Mouse (Mus musculus) midbrain, embryonic 13.5 days (tissue): ENCODE measurements around the gene Tsc22d4. TPM values are rescaled to one million over a fixed set of nuclear protein-coding genes. Genes with fewer than 3 reads are reported as not detected.

Experiments
- ATAC-seq: fragments of 200-750 bp; cut with Nextera tagmentation; 2 replicates; pipeline ENCODE4 v1.8.0; 2017; ENCODE audit warnings: mild to moderate bottlenecking, moderate TSS enrichment, moderate library complexity
- H3K27ac ChIP-seq: fragments of 300-500 bp; sonication (generic); 2 replicates; pipeline ENCODE4 v1.5.1; 2015; ENCODE audit warnings: inconsistent platforms, mild to moderate bottlenecking, moderate library complexity
- H3K27me3 ChIP-seq: fragments of 300-500 bp; sonication (generic); 2 replicates; pipeline ENCODE4 v1.6.1; 2015; ENCODE audit warnings: mild to moderate bottlenecking, inconsistent platforms
- H3K36me3 ChIP-seq: fragments of 300-500 bp; sonication (generic); 2 replicates; pipeline ENCODE4 v1.6.1; 2015; ENCODE audit warnings: mild to moderate bottlenecking, inconsistent platforms
- H3K4me1 ChIP-seq: fragments of 300-500 bp; sonication (generic); replicated peaks from 2 replicates; pipeline ENCODE4 v1.6.1; 2015; ENCODE audit warnings: inconsistent platforms
- H3K4me2 ChIP-seq: fragments of 300-500 bp; sonication (generic); replicated peaks from 2 replicates; pipeline ENCODE4 v1.6.1; 2015; ENCODE audit warnings: moderate library complexity, mild to moderate bottlenecking, inconsistent platforms
- H3K4me3 ChIP-seq: fragments of 300-500 bp; sonication (generic); replicated peaks from 2 replicates; pipeline ENCODE4 v1.5.1; 2015; ENCODE audit warnings: mild to moderate bottlenecking, inconsistent platforms
- H3K9ac ChIP-seq: fragments of 300-500 bp; sonication (generic); replicated peaks from 2 replicates; pipeline ENCODE4 v1.6.1; 2015; ENCODE audit warnings: mild to moderate bottlenecking, inconsistent platforms
- H3K9me3 ChIP-seq: fragments of 300-500 bp; sonication (generic); 2 replicates; pipeline ENCODE4 v1.6.1; 2016; ENCODE audit warnings: mild to moderate bottlenecking, inconsistent platforms
- WGBS: fragments of 180-500 bp; shearing (Covaris S2); methylation state at CpG from one replicate; pipeline ENCODE4 v1.1.7; 2015; 5-methylcytosine and 5-hydroxymethylcytosine counted together
- polyA plus RNA-seq: library from polyadenylated mRNA; unstranded; fragments of >200 nt; fragmentation: Nextera tagmentation; extraction: Ambion mirVana; gene quantifications from 2 replicates; pipeline ENCODE4 v1.2.1, GENCODE M21; 2015

Tsc22d4 gene
- polyA plus RNA-seq, 1 experiment from 2014 or later, result 54.0 TPM

DNA sequence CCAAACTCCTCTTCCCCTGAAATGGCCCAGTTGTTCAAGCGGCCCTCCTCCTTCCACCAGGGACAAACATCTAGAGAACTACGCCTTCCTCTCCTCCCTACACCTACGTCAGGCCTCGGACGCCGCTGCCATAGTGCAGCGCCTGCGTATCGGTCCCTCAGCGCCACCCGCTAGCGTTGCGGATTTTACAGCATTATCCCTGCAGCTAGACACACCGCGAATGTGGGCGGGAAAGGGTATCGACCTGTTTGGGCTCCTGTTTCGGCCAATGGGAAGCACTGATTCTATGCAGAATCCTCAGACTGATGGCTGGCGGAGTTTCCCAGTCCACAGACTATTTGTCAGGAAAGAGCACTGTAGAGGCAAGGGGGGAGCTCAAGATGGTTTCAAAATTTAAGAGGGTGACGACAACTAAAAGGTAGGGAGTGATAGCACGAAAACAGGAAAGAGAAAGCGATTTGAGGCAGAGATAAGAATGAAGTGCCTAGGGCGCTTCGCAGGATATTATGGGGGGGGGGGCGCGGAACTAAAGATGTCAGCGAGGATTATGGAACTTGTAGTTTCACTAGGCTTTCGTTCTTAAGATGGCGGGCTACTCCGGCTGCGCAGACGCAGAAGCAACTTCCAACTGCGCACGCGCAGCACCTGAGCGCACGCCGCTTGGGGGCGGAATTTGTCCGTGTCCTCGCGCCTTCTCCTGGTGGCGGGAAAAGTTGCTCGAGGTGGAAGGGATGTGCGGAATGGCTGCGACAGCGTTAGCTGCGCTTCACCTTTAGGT is 41.8 kb downstream of the Tsc22d4 start, which contains the start of the genes Mepce and Zcwpw1:
Gene Mepce (minus strand): TSS at position 505 of the 778 bp plus-strand sequence.
Gene Zcwpw1 (plus strand): TSS at position 648 of the 778 bp plus-strand sequence.
- under 1% methylated on average over 48 of the region's 48 CpGs for WGBS
- Histone ChIP-seq H3K4me2 (peak within 1 kb of the TSS; percentile 98), H3K27me3 (peaks cover 12% of the 10 kb centered on the region), H3K9ac (peak within 1 kb of the TSS; percentile 98), H3K4me3 (peak within 1 kb of the TSS; percentile 84), H3K36me3 (peaks cover 25% of the 10 kb centered on the region), H3K4me1 (peaks cover 36% of the 10 kb centered on the region), H3K9me3 (no peaks in the 10 kb centered on the region), H3K27ac (peak within 1 kb of the TSS; percentile 98)
- ATAC-seq, result peak; percentile 76

DNA sequence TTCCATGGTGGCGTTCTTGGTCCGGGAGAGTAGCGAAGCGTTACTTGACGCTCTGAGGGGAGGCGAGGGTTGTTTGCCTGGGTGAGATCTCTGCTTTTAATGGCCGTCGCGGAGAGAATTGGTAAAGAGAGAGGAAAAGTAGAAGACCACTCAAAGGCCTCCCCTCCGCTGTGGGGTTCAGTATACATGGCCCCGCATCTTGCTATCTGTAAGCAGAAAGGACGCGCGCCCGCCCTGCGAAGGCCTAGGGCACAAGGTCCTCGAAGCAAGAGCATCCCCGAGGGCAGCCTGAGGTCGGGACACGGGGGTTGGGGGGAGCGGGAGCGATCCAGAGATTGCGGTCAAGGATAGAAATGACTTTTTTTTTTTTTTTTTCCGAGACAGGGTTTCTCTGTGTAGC is 42.6 kb downstream of the Tsc22d4 start:
- Histone ChIP-seq H3K27ac (no peak overlapping the region), H3K4me2 (peak overlapping the region; percentile 98), H3K27me3 (peaks cover 12% of the 10 kb centered on the region), H3K9ac (no peak overlapping the region), H3K36me3 (peaks cover 16% of the 10 kb centered on the region), H3K4me1 (peaks cover 28% of the 10 kb centered on the region), H3K9me3 (no peaks in the 10 kb centered on the region), H3K4me3 (peak overlapping the region; percentile 84)
- no peak for ATAC-seq
- WGBS, result 75% methylated on average over 24 of the region's 24 CpGs

DNA sequence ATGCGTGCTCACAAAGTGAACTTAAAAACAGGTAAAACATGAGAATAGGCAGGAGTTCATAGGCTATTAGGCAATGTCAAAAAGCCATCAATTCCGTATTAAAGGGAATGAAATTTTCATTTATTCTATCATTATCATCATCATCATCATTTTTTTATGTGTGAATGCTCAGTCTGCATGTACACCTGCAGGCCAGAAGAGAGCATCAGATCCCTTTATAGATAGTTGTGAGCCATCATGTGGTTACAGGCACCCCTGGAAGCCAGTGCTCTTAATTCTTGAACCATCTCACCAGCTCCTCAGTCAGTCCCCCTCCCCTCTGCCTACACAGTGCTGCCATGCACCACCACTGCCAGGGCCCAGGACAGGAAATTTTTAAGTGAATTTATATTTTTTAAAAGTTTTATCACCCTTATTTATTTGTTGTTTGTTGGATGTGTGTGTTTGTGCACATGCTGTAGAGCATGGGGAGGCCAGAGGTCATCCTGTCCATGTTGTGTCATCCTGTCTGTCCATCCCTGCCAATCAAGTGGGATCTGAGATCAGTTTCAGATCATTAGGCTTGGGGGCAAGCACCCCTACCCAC is 43.5 kb downstream of the Tsc22d4 start:
- H3K4me1 ChIP-seq, result peaks cover 20% of the 10 kb centered on the region
- ATAC-seq, result no peak
- no peak overlapping the region for H3K4me2 ChIP-seq
- H3K4me3 ChIP-seq, result no peak overlapping the region
- no peak overlapping the region for H3K27ac ChIP-seq
- peaks cover 12% of the 10 kb centered on the region for H3K27me3 ChIP-seq
- WGBS, result 94% methylated on average over 2 of the region's 2 CpGs
- peaks cover 8% of the 10 kb centered on the region for H3K36me3 ChIP-seq
- no peak overlapping the region for H3K9ac ChIP-seq
- H3K9me3 ChIP-seq, result no peaks in the 10 kb centered on the region

DNA sequence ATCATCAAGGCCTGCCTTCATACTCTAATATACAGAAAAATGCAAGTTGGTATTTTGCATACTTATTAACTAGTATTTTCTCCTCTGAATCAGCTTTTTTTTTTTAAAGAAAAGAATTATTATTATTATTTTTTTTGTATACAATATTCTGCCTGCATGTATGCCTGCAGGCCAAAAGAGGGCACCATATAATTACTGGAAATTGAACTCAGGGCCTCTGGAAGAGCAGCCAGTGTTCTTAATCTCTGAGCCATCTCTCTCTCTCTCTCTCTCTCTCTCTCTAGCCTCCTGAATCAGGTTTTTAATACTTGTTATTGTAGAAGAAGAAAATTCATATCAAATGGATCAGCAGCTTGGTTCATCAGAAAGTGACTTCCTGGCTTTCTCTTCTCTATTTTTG is 46.0 kb downstream of the Tsc22d4 start:
- H3K4me3 ChIP-seq, result no peak overlapping the region
- H3K4me1 ChIP-seq, result peaks cover 6% of the 10 kb centered on the region; the same call in 1 of the 2 replicates
- H3K9ac ChIP-seq, result no peak overlapping the region
- no peak overlapping the region for H3K27ac ChIP-seq
- no peak overlapping the region for H3K4me2 ChIP-seq
- H3K9me3 ChIP-seq, result no peaks in the 10 kb centered on the region
- ATAC-seq, result no peak
- peaks cover 12% of the 10 kb centered on the region for H3K27me3 ChIP-seq
- no peaks in the 10 kb centered on the region for H3K36me3 ChIP-seq

DNA sequence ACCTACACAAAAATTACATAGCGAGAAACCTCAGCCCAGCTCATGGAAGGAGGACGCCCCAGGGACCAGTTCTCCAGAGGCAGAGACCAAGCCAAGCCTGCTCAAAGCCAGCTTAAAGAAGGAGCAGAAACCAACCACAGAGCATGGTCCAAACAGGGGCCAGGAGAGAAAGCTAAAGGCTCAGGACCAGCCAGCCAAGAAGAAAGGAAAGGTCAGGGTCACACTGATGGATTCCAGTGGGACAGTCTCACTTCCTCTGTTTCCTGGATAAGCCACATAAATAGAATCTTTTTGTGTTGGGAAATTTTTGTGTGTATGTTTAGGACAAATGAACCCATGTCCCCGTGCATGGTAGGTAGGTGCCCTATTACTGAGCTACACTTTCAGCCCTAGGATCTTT is 51.1 kb downstream of the Tsc22d4 start:
- Histone ChIP-seq H3K27ac (no peak overlapping the region), H3K27me3 (no peaks in the 10 kb centered on the region), H3K4me3 (no peak overlapping the region), H3K4me1 (no peaks in the 10 kb centered on the region), H3K4me2 (no peak overlapping the region), H3K36me3 (no peaks in the 10 kb centered on the region), H3K9me3 (no peaks in the 10 kb centered on the region), H3K9ac (no peak overlapping the region)
- no peak for ATAC-seq
- WGBS, result 79% methylated on average over 3 of the region's 3 CpGs

DNA sequence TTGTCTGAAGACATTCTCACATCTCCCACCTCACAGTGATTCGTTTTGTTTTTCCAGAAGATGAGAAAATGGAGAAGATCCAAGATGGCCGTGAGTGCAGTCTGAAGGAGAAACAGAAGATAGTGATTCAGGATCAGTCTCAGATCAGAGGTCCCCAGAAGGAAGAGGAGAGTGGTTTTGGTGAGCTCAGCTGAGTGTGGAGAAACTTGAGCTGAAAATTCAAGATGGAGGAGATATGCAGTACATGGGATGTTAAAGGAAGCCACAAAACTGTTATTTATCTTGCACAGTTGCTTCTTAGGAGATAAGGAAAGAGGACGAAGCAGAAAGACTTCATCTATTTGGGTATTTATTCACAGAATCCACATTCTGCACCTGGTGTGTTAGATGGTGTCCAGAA is 55.4 kb downstream of the Tsc22d4 start:
- H3K4me3 ChIP-seq, result no peak overlapping the region
- no peak overlapping the region for H3K4me2 ChIP-seq
- no peaks in the 10 kb centered on the region for H3K27me3 ChIP-seq
- no peaks in the 10 kb centered on the region for H3K4me1 ChIP-seq
- no peak overlapping the region for H3K27ac ChIP-seq
- no peak for ATAC-seq
- no peaks in the 10 kb centered on the region for H3K9me3 ChIP-seq
- no peaks in the 10 kb centered on the region for H3K36me3 ChIP-seq
- WGBS, result 87% methylated on average over 3 of the region's 3 CpGs
- no peak overlapping the region for H3K9ac ChIP-seq

DNA sequence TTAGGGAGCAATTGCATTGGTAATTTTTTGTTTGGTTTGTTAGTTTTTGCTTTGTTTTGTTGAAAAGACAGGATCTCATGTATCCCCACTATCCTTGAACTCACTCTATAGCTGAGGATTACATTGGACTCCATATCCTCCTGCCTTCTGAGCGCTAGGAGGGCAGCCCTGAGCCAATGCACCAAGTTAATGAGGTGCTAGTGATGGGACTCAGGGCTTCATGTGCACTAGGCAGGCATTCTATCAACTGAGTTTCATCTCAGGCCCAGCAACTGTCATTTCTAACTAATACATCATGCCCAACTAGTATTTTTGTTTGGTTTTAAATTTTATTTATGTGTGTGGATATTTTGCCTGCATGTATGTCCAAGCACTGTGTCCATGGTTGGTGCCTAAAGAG is 60.6 kb downstream of the Tsc22d4 start:
- no peak overlapping the region for H3K4me3 ChIP-seq
- ATAC-seq, result no peak
- H3K4me1 ChIP-seq, result no peaks in the 10 kb centered on the region
- H3K27me3 ChIP-seq, result no peaks in the 10 kb centered on the region
- no peaks in the 10 kb centered on the region for H3K9me3 ChIP-seq
- no peak overlapping the region for H3K27ac ChIP-seq
- H3K36me3 ChIP-seq, result no peaks in the 10 kb centered on the region
- no peak overlapping the region for H3K9ac ChIP-seq
- no peak overlapping the region for H3K4me2 ChIP-seq
- WGBS, result 78% methylated on average over 1 of the region's 1 CpGs

DNA sequence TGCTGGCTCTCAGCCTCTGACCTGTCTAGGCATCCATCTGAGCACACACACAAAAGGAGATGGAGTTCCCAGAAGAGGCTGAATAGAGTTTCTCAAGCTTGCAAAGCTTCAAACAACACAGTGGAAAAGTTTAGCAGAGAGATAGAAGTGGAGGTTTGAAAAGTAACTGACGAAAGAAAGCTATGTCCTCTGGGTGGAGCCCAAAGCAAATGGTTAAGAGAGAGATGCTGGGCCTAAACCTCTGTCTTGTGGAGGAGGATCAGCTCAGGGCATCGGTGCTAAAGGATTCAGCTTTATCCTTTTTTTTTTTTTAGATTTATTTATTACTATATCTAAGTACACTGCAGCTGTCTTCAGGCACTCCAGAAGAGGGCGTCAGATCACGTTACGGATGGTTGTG is 62.8 kb downstream of the Tsc22d4 start:
- Histone ChIP-seq H3K4me1 (no peaks in the 10 kb centered on the region), H3K4me2 (no peak overlapping the region), H3K27me3 (no peaks in the 10 kb centered on the region), H3K4me3 (no peak overlapping the region), H3K9me3 (no peaks in the 10 kb centered on the region), H3K36me3 (no peaks in the 10 kb centered on the region), H3K9ac (no peak overlapping the region), H3K27ac (no peak overlapping the region)
- ATAC-seq, result no peak
- WGBS, result 82% methylated on average over 5 of the region's 5 CpGs

DNA sequence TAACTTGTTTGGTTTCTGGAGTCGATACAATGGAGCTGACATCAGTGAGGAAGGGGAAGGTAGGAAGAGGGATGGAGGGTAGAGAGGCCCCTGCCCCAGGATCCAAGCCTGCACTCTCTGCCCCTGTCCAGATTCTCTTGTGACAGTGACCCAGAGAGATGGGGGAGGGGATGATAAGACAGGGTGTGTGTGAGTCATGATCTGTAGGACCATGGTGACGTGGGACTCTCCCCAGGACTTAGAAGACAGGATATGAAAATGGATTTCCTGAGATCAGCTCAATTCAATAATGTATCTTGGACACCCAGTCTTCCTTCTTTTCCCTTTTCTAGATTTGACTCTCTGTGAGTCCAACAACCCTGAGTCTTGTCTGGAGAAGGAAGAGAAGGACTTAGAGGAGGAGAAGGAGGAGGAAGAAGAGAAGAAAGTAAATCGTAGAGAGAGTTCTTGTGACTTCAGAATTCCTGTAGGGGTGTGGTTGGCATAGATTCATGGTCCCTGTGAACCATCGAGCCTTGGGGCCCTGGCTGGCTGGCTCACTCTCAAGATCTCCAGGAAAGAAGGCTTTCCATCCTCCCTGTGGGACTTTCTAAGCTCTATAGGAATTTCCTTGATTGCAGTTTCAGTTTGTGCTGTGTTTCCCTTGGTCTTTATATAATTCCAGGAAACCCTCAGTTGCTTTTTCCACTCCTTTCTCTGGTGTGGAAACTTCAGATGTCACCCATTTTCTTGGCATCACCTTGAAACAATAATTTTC is 72.1 kb downstream of the Tsc22d4 start:
- ATAC-seq, result no peak
- no peak overlapping the region for H3K4me3 ChIP-seq
- H3K4me1 ChIP-seq, result no peaks in the 10 kb centered on the region
- H3K27ac ChIP-seq, result no peak overlapping the region
- H3K36me3 ChIP-seq, result no peaks in the 10 kb centered on the region
- H3K9ac ChIP-seq, result no peak overlapping the region
- no peaks in the 10 kb centered on the region for H3K9me3 ChIP-seq
- no peaks in the 10 kb centered on the region for H3K27me3 ChIP-seq
- H3K4me2 ChIP-seq, result no peak overlapping the region
- WGBS, result 69% methylated on average over 4 of the region's 4 CpGs

Other genes with a start within 250 kb of the Tsc22d4 start
- 74.0 and 82.0 TPM in 2 replicates for gene Pop7, start 243.2 kb upstream of the Tsc22d4 start, polyA plus RNA-seq
- gene Gigyf1, start 227.2 kb upstream of the Tsc22d4 start, polyA plus RNA-seq, result 19.6 and 20.5 TPM in 2 replicates
- gene Epo, start 212.5 kb upstream of the Tsc22d4 start, polyA plus RNA-seq, result not detected in 2 replicates
- 520 and 545 TPM in 2 replicates for gene Gnb2, start 212.2 kb upstream of the Tsc22d4 start, polyA plus RNA-seq
- gene Actl6b, start 192.2 kb upstream of the Tsc22d4 start, polyA plus RNA-seq, result 231 and 235 TPM in 2 replicates
- gene Tfr2, start 175.9 kb upstream of the Tsc22d4 start, polyA plus RNA-seq, result 2.4 and 3.6 TPM in 2 replicates
- gene Mospd3, start 144.7 kb upstream of the Tsc22d4 start, polyA plus RNA-seq, result 37.6 and 43.1 TPM in 2 replicates
- 9.0 and 10.5 TPM in 2 replicates for gene Pcolce, start 131.9 kb upstream of the Tsc22d4 start, polyA plus RNA-seq
- 0.23 and 0.32 TPM in 2 replicates for gene Fbxo24, start 116.7 kb upstream of the Tsc22d4 start, polyA plus RNA-seq
- 18.7 and 21.4 TPM in 2 replicates for gene Lrch4, start 116.6 kb upstream of the Tsc22d4 start, polyA plus RNA-seq
- gene Gm20605, start 116.6 kb upstream of the Tsc22d4 start, polyA plus RNA-seq, result 9.2 and 9.9 TPM in 2 replicates
- 2.7 and 10.9 TPM in 2 replicates for gene Sap25, start 104.4 kb upstream of the Tsc22d4 start, polyA plus RNA-seq
- gene Irs3, start 100.0 kb upstream of the Tsc22d4 start, polyA plus RNA-seq, result not detected in 2 replicates
- 19.5 and 19.6 TPM in 2 replicates for gene Agfg2, start 61.0 kb upstream of the Tsc22d4 start, polyA plus RNA-seq
- gene Nyap1, start 4.1 kb upstream of the Tsc22d4 start, polyA plus RNA-seq, result 39.9 and 42.3 TPM in 2 replicates
- gene Ppp1r35, start 33.1 kb downstream of the Tsc22d4 start, polyA plus RNA-seq, result 43.4 and 48.9 TPM in 2 replicates
- gene Mepce, start 41.9 kb downstream of the Tsc22d4 start, polyA plus RNA-seq, result 10.6 and 11.0 TPM in 2 replicates
- 10.9 and 12.0 TPM in 2 replicates for gene Zcwpw1, start 42.1 kb downstream of the Tsc22d4 start, polyA plus RNA-seq
- 0.42 TPM in 1 of 2 replicates, not detected in the other for gene Pilra, start 90.6 kb downstream of the Tsc22d4 start, polyA plus RNA-seq
- not detected in 2 replicates for gene Pilrb1, start 112.4 kb downstream of the Tsc22d4 start, polyA plus RNA-seq
- not detected in 2 replicates for gene Pilrb2, start 126.1 kb downstream of the Tsc22d4 start, polyA plus RNA-seq
- gene Cyp3a13, start 175.9 kb downstream of the Tsc22d4 start, polyA plus RNA-seq, result 0.06 TPM in 1 of 2 replicates, not detected in the other
- gene Gjc3, start 217.4 kb downstream of the Tsc22d4 start, polyA plus RNA-seq, result 0.08 and 0.23 TPM in 2 replicates
- gene Azgp1, start 235.8 kb downstream of the Tsc22d4 start, polyA plus RNA-seq, result not detected in 2 replicates